Mouse (Mus musculus) forebrain, embryonic 10.5 days (tissue): ENCODE results near the gene Ift43. TPM values are rescaled to one million over a fixed set of nuclear protein-coding genes. Genes with fewer than 3 reads are reported as not detected.

Experiments
- DNase-seq: peaks from one replicate; pipeline ENCODE4 v3.0.0-alpha.2; 2017; ENCODE audit warnings: low spot score; ENCODE audit errors: extremely low spot score
- H3K27ac ChIP-seq: fragments of 300-500 bp; sonication (generic); 2 replicates; pipeline ENCODE4 v1.5.1; 2016; ENCODE audit warnings: mild to moderate bottlenecking
- H3K27me3 ChIP-seq: fragments of 300-500 bp; sonication (generic); 2 replicates; pipeline ENCODE4 v1.6.1; 2016; ENCODE audit warnings: mild to moderate bottlenecking; ENCODE audit not compliant: poor library complexity, severe bottlenecking
- H3K36me3 ChIP-seq: fragments of 300-500 bp; sonication (generic); replicated peaks from 2 replicates; pipeline ENCODE4 v1.6.1; 2016; ENCODE audit warnings: mild to moderate bottlenecking, moderate library complexity
- H3K4me1 ChIP-seq: fragments of 300-500 bp; sonication (generic); 2 replicates; pipeline ENCODE4 v1.6.1; 2016
- H3K4me3 ChIP-seq: fragments of 300-500 bp; sonication (generic); 2 replicates; pipeline ENCODE4 v1.5.1; 2016; ENCODE audit warnings: mild to moderate bottlenecking, moderate library complexity
- H3K9me3 ChIP-seq: fragments of 300-500 bp; sonication (generic); 2 replicates; pipeline ENCODE4 v1.6.1; 2016; ENCODE audit warnings: mild to moderate bottlenecking, moderate library complexity
- WGBS: fragments of 180-500 bp; shearing (Covaris S2); methylation state at CpG from one replicate; pipeline ENCODE4 v1.1.7; 2016; 5-methylcytosine and 5-hydroxymethylcytosine counted together
- polyA plus RNA-seq: library from polyadenylated mRNA; unstranded; fragments of >200 nt; fragmentation: Nextera tagmentation; extraction: Ambion mirVana; gene quantifications from 2 replicates; pipeline ENCODE4 v1.2.1, GENCODE M21; 2016

Ift43 gene
- polyA plus RNA-seq, 1 experiment from 2014 or later, result 77.5 TPM

- peaks cover 25% of the 10 kb centered on the region for H3K4me1 ChIP-seq
- H3K27me3 ChIP-seq, result peaks cover 11% of the 10 kb centered on the region; the same call in 1 of the 2 replicates
- no peak overlapping the region for H3K27ac ChIP-seq
- H3K36me3 ChIP-seq, result peaks cover 23% of the 10 kb centered on the region
- H3K9me3 ChIP-seq, result no peaks in the 10 kb centered on the region
- H3K4me3 ChIP-seq, result no peak overlapping the region
- DNase-seq, result no peak
- WGBS, result 93% methylated on average over 9 of the region's 9 CpGs
These were observed 23.7 kb downstream of the Ift43 start for GRCm38 (mm10) chr12:86106086-86106485.

- H3K27me3 ChIP-seq, result peaks cover 11% of the 10 kb centered on the region; the same call in 1 of the 2 replicates
- H3K36me3 ChIP-seq, result peaks cover 21% of the 10 kb centered on the region
- DNase-seq, result no peak
- 89% methylated on average over 7 of the region's 7 CpGs for WGBS
- H3K4me3 ChIP-seq, result no peak overlapping the region
- H3K27ac ChIP-seq, result no peak overlapping the region
- no peaks in the 10 kb centered on the region for H3K9me3 ChIP-seq
- peaks cover 20% of the 10 kb centered on the region for H3K4me1 ChIP-seq
These were observed 25.3 kb downstream of the Ift43 start for GRCm38 (mm10) chr12:86107645-86108044.

- no peaks in the 10 kb centered on the region for H3K9me3 ChIP-seq
These were observed 27.2 kb downstream of the Ift43 start for GRCm38 (mm10) chr12:86109531-86109930.

GRCm38 (mm10) chr12:86110637-86111036, 28.3 kb downstream of the Ift43 start:
- no peaks in the 10 kb centered on the region for H3K9me3 ChIP-seq
- no peak overlapping the region for H3K4me3 ChIP-seq
- no peaks in the 10 kb centered on the region for H3K4me1 ChIP-seq
- H3K27ac ChIP-seq, result no peak overlapping the region
- peaks cover 14% of the 10 kb centered on the region for H3K36me3 ChIP-seq
- H3K27me3 ChIP-seq, result no peaks in the 10 kb centered on the region
- DNase-seq, result no peak
- WGBS, result 92% methylated on average over 2 of the region's 2 CpGs

More at GRCm38 (mm10) chr12:86109531-86109930, 27.2 kb downstream of the Ift43 start:
- no peak for DNase-seq
- no peak overlapping the region for H3K27ac ChIP-seq
- peaks cover 1% of the 10 kb centered on the region for H3K4me1 ChIP-seq
- 96% methylated on average over 4 of the region's 4 CpGs for WGBS
- no peak overlapping the region for H3K4me3 ChIP-seq
- H3K36me3 ChIP-seq, result peaks cover 21% of the 10 kb centered on the region
- H3K27me3 ChIP-seq, result peaks cover 9% of the 10 kb centered on the region; the same call in 1 of the 2 replicates

- H3K9me3 ChIP-seq, result no peaks in the 10 kb centered on the region
- no peak for DNase-seq
- no peaks in the 10 kb centered on the region for H3K36me3 ChIP-seq
- no peaks in the 10 kb centered on the region for H3K27me3 ChIP-seq
- no peaks in the 10 kb centered on the region for H3K4me1 ChIP-seq
- H3K27ac ChIP-seq, result no peak overlapping the region
- 89% methylated on average over 15 of the region's 15 CpGs for WGBS
- no peak overlapping the region for H3K4me3 ChIP-seq
These were observed 34.0 kb downstream of the Ift43 start for GRCm38 (mm10) chr12:86116295-86116835.

GRCm38 (mm10) chr12:86124016-86124415, 41.7 kb downstream of the Ift43 start:
- Histone ChIP-seq H3K27ac (0 out of 2 replicates have a peak overlapping the region, but pooled peaks have one; percentile 3), H3K4me1 (no peaks in the 10 kb centered on the region), H3K9me3 (no peaks in the 10 kb centered on the region), H3K4me3 (no peak overlapping the region), H3K27me3 (no peaks in the 10 kb centered on the region), H3K36me3 (no peaks in the 10 kb centered on the region)
- WGBS, result 88% methylated on average over 6 of the region's 6 CpGs
- DNase-seq, result no peak

GRCm38 (mm10) chr12:86128122-86128521, 45.8 kb downstream of the Ift43 start:
- Histone ChIP-seq H3K27me3 (no peaks in the 10 kb centered on the region), H3K9me3 (no peaks in the 10 kb centered on the region), H3K4me1 (no peaks in the 10 kb centered on the region), H3K4me3 (no peak overlapping the region), H3K36me3 (no peaks in the 10 kb centered on the region), H3K27ac (no peak overlapping the region)
- no peak for DNase-seq
- WGBS, result 83% methylated on average over 6 of the region's 6 CpGs

GRCm38 (mm10) chr12:86129005-86129404, 46.7 kb downstream of the Ift43 start:
- Histone ChIP-seq H3K27ac (no peak overlapping the region), H3K27me3 (no peaks in the 10 kb centered on the region), H3K4me1 (no peaks in the 10 kb centered on the region), H3K9me3 (no peaks in the 10 kb centered on the region), H3K4me3 (no peak overlapping the region), H3K36me3 (no peaks in the 10 kb centered on the region)
- 91% methylated on average over 8 of the region's 8 CpGs for WGBS
- DNase-seq, result no peak

- 81% methylated on average over 10 of the region's 10 CpGs for WGBS
- no peak overlapping the region for H3K4me3 ChIP-seq
- no peaks in the 10 kb centered on the region for H3K27me3 ChIP-seq
- no peaks in the 10 kb centered on the region for H3K9me3 ChIP-seq
- no peak for DNase-seq
- peaks cover 3% of the 10 kb centered on the region; the same call in 1 of the 2 replicates for H3K4me1 ChIP-seq
- H3K36me3 ChIP-seq, result no peaks in the 10 kb centered on the region
- H3K27ac ChIP-seq, result no peak overlapping the region
These were observed 47.4 kb downstream of the Ift43 start for GRCm38 (mm10) chr12:86129696-86130095.

- Histone ChIP-seq H3K9me3 (no peaks in the 10 kb centered on the region), H3K36me3 (no peaks in the 10 kb centered on the region; the same call in 1 of the 2 replicates), H3K27ac (no peak overlapping the region), H3K4me3 (no peak overlapping the region), H3K27me3 (no peaks in the 10 kb centered on the region), H3K4me1 (peaks cover 15% of the 10 kb centered on the region)
- 37% methylated on average over 2 of the region's 2 CpGs for WGBS
- DNase-seq, result peak; percentile 35
These were observed 50.5 kb downstream of the Ift43 start for GRCm38 (mm10) chr12:86132799-86133198.

GRCm38 (mm10) chr12:86135691-86136090, 53.4 kb downstream of the Ift43 start:
- no peaks in the 10 kb centered on the region for H3K9me3 ChIP-seq
- H3K4me1 ChIP-seq, result peaks cover 19% of the 10 kb centered on the region
- no peak overlapping the region for H3K27ac ChIP-seq
- DNase-seq, result no peak
- WGBS, result 84% methylated on average over 4 of the region's 4 CpGs
- H3K4me3 ChIP-seq, result no peak overlapping the region
- peaks cover 25% of the 10 kb centered on the region for H3K36me3 ChIP-seq
- no peaks in the 10 kb centered on the region for H3K27me3 ChIP-seq

GRCm38 (mm10) chr12:86138696-86139095, 56.4 kb downstream of the Ift43 start:
- Histone ChIP-seq H3K27me3 (no peaks in the 10 kb centered on the region), H3K4me3 (no peak overlapping the region), H3K4me1 (peaks cover 19% of the 10 kb centered on the region), H3K27ac (no peak overlapping the region), H3K36me3 (peaks cover 27% of the 10 kb centered on the region), H3K9me3 (no peaks in the 10 kb centered on the region)
- no peak for DNase-seq
- 96% methylated on average over 9 of the region's 9 CpGs for WGBS

GRCm38 (mm10) chr12:86142389-86142788, 60.0 kb downstream of the Ift43 start:
- Histone ChIP-seq H3K27me3 (no peaks in the 10 kb centered on the region), H3K27ac (no peak overlapping the region), H3K9me3 (no peaks in the 10 kb centered on the region), H3K4me3 (no peak overlapping the region), H3K4me1 (0 out of 2 replicates have a peak, but pooled peaks cover 4% of the 10 kb centered on the region), H3K36me3 (peaks cover 32% of the 10 kb centered on the region)
- no peak for DNase-seq
- 88% methylated on average over 1 of the region's 1 CpGs for WGBS
